Mouse (Mus musculus) intestine, embryonic 14.5 days (tissue): ENCODE measurements at regions not wholly inside any gene's neighbourhood (a gene's known extent, or its start where the extent isn't known, plus 50 kb on each side); places are given as distances from the start of the nearest gene placed in this dataset.

ENCODE experiments used
- ATAC-seq: fragments of 200-750 bp; cut with Nextera tagmentation; replicated peaks from 2 replicates; pipeline ENCODE4 v1.8.0; 2017; ENCODE audit warnings: low read depth, moderate number of reproducible peaks, moderate TSS enrichment, moderate library complexity; ENCODE audit not compliant: low FRiP score, low TSS enrichment
- DNase-seq: peaks from one replicate; pipeline ENCODE4 v3.0.0-alpha.2; 2018; ENCODE audit warnings: low spot score
- H3K27ac ChIP-seq: fragments of 300-500 bp; sonication (generic); 2 replicates; pipeline ENCODE4 v1.5.1; 2014; ENCODE audit warnings: low read depth, mild to moderate bottlenecking, control low read depth
- H3K27me3 ChIP-seq: fragments of 300-500 bp; sonication (generic); replicated peaks from 2 replicates; pipeline ENCODE4 v1.6.1; 2014; ENCODE audit warnings: low read length, control low read depth; ENCODE audit not compliant: control insufficient read depth, insufficient read depth
- H3K36me3 ChIP-seq: fragments of 300-500 bp; sonication (generic); 2 replicates; pipeline ENCODE4 v1.6.1; 2014; ENCODE audit warnings: low read length, control low read depth; ENCODE audit not compliant: control insufficient read depth, insufficient read depth
- H3K4me1 ChIP-seq: fragments of 300-500 bp; sonication (generic); replicated peaks from 2 replicates; pipeline ENCODE4 v1.6.1; 2014; ENCODE audit warnings: low read length, control low read depth, mixed read lengths; ENCODE audit not compliant: control insufficient read depth, insufficient read depth
- H3K4me2 ChIP-seq: fragments of 300-500 bp; sonication (generic); 2 replicates; pipeline ENCODE4 v1.6.1; 2014; ENCODE audit warnings: low read length
- H3K4me3 ChIP-seq: fragments of 300-500 bp; sonication (generic); 2 replicates; pipeline ENCODE4 v1.5.1; 2014; ENCODE audit warnings: low read depth, low read length, control low read depth, mixed read lengths
- H3K9ac ChIP-seq: fragments of 300-500 bp; sonication (generic); 2 replicates; pipeline ENCODE4 v1.6.1; 2014; ENCODE audit warnings: mild to moderate bottlenecking, low read length
- H3K9me3 ChIP-seq: fragments of 300-500 bp; sonication (generic); 2 replicates; pipeline ENCODE4 v1.6.1; 2016; ENCODE audit warnings: low read length, control low read depth; ENCODE audit not compliant: control insufficient read depth
- WGBS: fragments of 180-500 bp; shearing (Covaris S2); extraction: QIAGEN DNeasy Blood & Tissue Kit; methylation state at CpG from one replicate; pipeline ENCODE4 v1.1.7; 2014; 5-methylcytosine and 5-hydroxymethylcytosine counted together

DNA sequence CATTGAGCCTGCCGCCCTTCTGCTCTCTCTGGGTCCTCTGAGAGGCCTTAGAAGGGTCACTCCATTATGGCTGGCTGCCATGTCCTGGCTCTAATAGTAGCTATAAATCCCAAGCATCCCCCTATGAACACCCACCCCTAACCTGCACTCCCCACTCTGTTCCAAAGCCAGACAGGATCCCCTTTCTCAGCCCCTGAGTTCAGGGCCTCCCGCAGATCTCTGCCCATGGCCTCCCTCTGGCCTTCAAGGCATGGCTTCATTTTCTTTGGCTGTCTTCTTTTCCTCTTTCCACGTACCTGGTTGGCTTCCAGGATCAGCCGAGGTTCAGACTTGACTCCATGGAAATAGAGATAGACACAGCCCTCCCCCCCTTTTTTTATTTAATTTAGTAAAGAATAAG is 227.8 kb downstream of the Cyp26b1 start:
- DNase-seq (no peak), ATAC-seq (no peak)
- H3K36me3 ChIP-seq: no peaks in the 10 kb centered on the region
- H3K4me2 ChIP-seq: no peak overlapping the region
- H3K27ac ChIP-seq: no peak overlapping the region
- H3K4me1 ChIP-seq: no peaks in the 10 kb centered on the region
- no peak overlapping the region for H3K9ac ChIP-seq
- H3K27me3 ChIP-seq: no peaks in the 10 kb centered on the region
- WGBS: 84% methylated on average over 4 of the region's 4 CpGs
- H3K9me3 ChIP-seq: no peaks in the 10 kb centered on the region
- no peak overlapping the region for H3K4me3 ChIP-seq

DNA sequence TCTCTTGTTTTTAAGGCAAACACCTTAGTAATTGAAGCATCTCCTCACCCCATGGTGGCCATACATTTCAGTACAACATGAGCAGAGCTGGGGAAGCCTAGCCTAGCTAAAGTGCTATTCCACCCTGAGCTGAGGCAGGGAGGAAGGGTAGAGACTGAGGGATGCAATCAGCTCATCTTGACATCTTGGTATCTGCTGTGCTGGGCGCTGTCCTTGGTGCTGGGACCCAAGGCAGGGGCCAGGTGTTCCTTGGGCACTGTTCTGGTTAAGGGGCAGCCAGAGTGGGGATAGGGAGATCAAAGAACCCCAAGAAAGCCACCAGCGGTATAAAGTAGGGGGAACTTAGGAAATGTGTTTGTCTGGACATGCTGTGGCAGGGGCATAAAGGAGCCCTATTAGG is 228.7 kb downstream of the Cyp26b1 start:
- Histone ChIP-seq H3K4me3 (no peak overlapping the region), H3K4me2 (no peak overlapping the region), H3K27ac (no peak overlapping the region), H3K9me3 (no peaks in the 10 kb centered on the region), H3K27me3 (no peaks in the 10 kb centered on the region), H3K4me1 (no peaks in the 10 kb centered on the region), H3K9ac (no peak overlapping the region), H3K36me3 (no peaks in the 10 kb centered on the region)
- WGBS: 8% methylated on average over 2 of the region's 2 CpGs
- no peak for ATAC-seq
- peak; percentile 68 for DNase-seq

GRCm38 (mm10) chr6:84362331-84362730 is 231.4 kb downstream of the Cyp26b1 start:
- Histone ChIP-seq H3K27me3 (no peaks in the 10 kb centered on the region), H3K4me1 (no peaks in the 10 kb centered on the region), H3K36me3 (no peaks in the 10 kb centered on the region), H3K9me3 (no peaks in the 10 kb centered on the region), H3K9ac (no peak overlapping the region), H3K4me3 (no peak overlapping the region), H3K27ac (no peak overlapping the region), H3K4me2 (no peak overlapping the region)
- ATAC-seq: no peak
- DNase-seq: no peak
- WGBS: 87% methylated on average over 1 of the region's 1 CpGs

DNA sequence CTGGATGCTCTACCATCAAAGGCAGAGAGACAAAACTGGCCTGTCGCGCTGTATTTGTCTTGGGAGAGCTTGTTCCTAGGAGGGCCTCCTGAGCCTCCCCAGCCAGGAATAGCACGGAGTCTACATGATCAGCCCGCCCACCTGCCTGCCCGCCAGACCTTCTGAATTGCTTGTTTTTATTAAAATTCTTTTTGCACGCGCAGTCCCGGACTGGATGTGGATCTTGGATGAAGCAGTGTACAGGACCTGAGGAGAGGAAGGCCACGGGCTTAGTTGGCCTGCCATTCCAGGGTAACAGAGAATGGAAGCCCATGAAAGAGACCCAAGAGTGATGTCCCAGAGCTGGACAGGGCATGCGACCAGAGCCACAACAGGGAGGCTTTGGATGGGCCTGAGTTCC is 235.8 kb downstream of the Cyp26b1 start:
- H3K27ac ChIP-seq: no peak overlapping the region
- H3K36me3 ChIP-seq: no peaks in the 10 kb centered on the region
- H3K4me3 ChIP-seq: no peak overlapping the region
- DNase-seq (no peak), ATAC-seq (no peak)
- no peaks in the 10 kb centered on the region for H3K4me1 ChIP-seq
- 73% methylated on average over 10 of the region's 10 CpGs for WGBS
- H3K9ac ChIP-seq: no peak overlapping the region
- no peaks in the 10 kb centered on the region for H3K9me3 ChIP-seq
- no peaks in the 10 kb centered on the region for H3K27me3 ChIP-seq
- H3K4me2 ChIP-seq: no peak overlapping the region

GRCm38 (mm10) chr6:84353425-84354220 is 240.1 kb downstream of the Cyp26b1 start:
- H3K9me3 ChIP-seq: no peaks in the 10 kb centered on the region
- H3K27me3 ChIP-seq: no peaks in the 10 kb centered on the region
- WGBS: 86% methylated on average over 6 of the region's 6 CpGs
- no peak for DNase-seq
- H3K36me3 ChIP-seq: no peaks in the 10 kb centered on the region
- ATAC-seq: no peak
- H3K4me2 ChIP-seq: no peak overlapping the region
- no peak overlapping the region for H3K27ac ChIP-seq
- H3K9ac ChIP-seq: no peak overlapping the region
- H3K4me1 ChIP-seq: no peaks in the 10 kb centered on the region
- H3K4me3 ChIP-seq: no peak overlapping the region

GRCm38 (mm10) chr6:84344936-84345335 is 248.8 kb downstream of the Cyp26b1 start:
- no peak overlapping the region for H3K4me2 ChIP-seq

GRCm38 (mm10) chr6:84333666-84334179 is 260.0 kb downstream of the Cyp26b1 start:
- Histone ChIP-seq H3K4me1 (no peaks in the 10 kb centered on the region), H3K36me3 (no peaks in the 10 kb centered on the region), H3K4me2 (no peak overlapping the region), H3K9ac (no peak overlapping the region), H3K9me3 (no peaks in the 10 kb centered on the region), H3K4me3 (no peak overlapping the region), H3K27me3 (no peaks in the 10 kb centered on the region), H3K27ac (no peak overlapping the region)
- 86% methylated on average over 10 of the region's 10 CpGs for whole genome bisulfite sequencing
- no peak for ATAC-seq
- DNase-seq: no peak

More at GRCm38 (mm10) chr6:84344936-84345335, 248.8 kb downstream of the Cyp26b1 start:
- DNase-seq (no peak), ATAC-seq (no peak)
- Histone ChIP-seq H3K9ac (no peak overlapping the region), H3K4me1 (no peaks in the 10 kb centered on the region), H3K4me3 (no peak overlapping the region), H3K36me3 (no peaks in the 10 kb centered on the region), H3K27me3 (no peaks in the 10 kb centered on the region), H3K27ac (no peak overlapping the region), H3K9me3 (no peaks in the 10 kb centered on the region)
- WGBS: 90% methylated on average over 12 of the region's 12 CpGs

GRCm38 (mm10) chr6:84329106-84329505 is 264.6 kb downstream of the Cyp26b1 start:
- no peak for DNase-seq
- WGBS: 48% methylated on average over 7 of the region's 7 CpGs

GRCm38 (mm10) chr6:84328030-84328390 is 265.7 kb downstream of the Cyp26b1 start:
- no peaks in the 10 kb centered on the region for H3K4me1 ChIP-seq
- no peak overlapping the region for H3K4me3 ChIP-seq
- 48% methylated on average over 3 of the region's 3 CpGs for whole genome bisulfite sequencing
- H3K36me3 ChIP-seq: no peaks in the 10 kb centered on the region
- ATAC-seq (no peak), DNase-seq (no peak)
- H3K27me3 ChIP-seq: no peaks in the 10 kb centered on the region
- no peak overlapping the region for H3K9ac ChIP-seq
- no peaks in the 10 kb centered on the region for H3K9me3 ChIP-seq
- no peak overlapping the region for H3K27ac ChIP-seq
- no peak overlapping the region for H3K4me2 ChIP-seq

More at GRCm38 (mm10) chr6:84329106-84329505, 264.6 kb downstream of the Cyp26b1 start:
- Histone ChIP-seq H3K36me3 (no peaks in the 10 kb centered on the region), H3K4me1 (no peaks in the 10 kb centered on the region), H3K4me3 (no peak overlapping the region), H3K27ac (no peak overlapping the region), H3K27me3 (no peaks in the 10 kb centered on the region), H3K9me3 (no peaks in the 10 kb centered on the region), H3K9ac (no peak overlapping the region), H3K4me2 (no peak overlapping the region)
- no peak for ATAC-seq
